Mouse (Mus musculus) c-Kit-positive CD71-negative TER-119-negative erythroid progenitor cells, embryonic 14.5 days (primary cell): ENCODE results near the gene Vps45.
"Not testable (repeated sequence)": the region's sequence is repeated elsewhere in the genome, so short reads cannot be mapped to it uniquely, and the experiment has no call there.

ENCODE experiments used
- DNase-seq: peaks from one replicate; pipeline ENCODE4 v3.0.0-alpha.2; 2013; ENCODE audit warnings: low read depth

Vps45 gene

DNA sequence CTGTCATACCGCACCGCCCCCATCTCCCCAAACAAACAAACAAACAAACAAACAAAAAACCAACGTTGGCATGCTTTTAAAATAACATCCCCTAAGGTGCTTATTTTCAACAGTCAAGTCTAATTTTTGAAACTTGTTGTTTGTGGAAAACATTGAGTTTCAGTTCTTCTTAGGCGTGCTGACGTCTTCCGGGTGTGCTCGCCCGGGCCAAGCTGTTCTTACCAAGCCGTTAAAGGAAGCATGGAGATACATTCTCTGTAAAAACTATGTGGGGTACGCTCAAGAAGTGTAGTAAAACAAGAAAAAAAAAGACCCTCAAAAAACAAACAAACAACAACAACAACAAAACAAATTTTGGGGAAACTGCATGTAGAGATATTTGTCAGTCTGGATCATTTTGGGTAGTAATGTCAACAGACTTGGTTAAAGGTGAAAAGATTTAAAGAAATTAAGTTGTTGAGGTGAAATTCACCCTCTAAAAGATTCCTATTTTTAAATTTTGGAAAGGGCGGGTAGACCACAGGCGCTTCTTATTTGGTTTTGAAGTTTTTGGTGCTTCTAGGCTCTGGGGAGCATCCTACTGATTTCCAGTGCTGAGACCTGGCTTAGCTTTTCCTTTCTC is 85.9 kb downstream of the Vps45 start:
- no peak for DNase-seq

DNA sequence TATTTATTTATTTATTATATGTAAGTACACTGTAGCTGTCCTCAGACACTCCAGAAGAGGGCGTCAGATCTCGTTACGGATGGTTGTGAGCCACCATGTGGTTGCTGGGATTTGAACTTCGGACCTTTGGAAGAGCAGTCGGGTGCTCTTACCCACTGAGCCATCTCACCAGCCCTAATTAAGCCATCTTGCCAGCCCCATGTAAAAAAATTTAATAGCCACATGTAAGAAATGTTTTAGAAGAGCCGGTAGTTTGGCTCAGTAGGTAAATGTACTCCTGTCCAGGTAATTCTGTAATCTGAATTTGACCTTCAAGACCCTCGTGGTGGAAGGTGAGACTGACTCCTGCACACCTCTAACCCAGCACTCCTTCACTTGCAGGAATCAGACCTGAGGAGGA is 87.6 kb downstream of the Vps45 start:
- DNase-seq, result not testable (repeated sequence)

DNA sequence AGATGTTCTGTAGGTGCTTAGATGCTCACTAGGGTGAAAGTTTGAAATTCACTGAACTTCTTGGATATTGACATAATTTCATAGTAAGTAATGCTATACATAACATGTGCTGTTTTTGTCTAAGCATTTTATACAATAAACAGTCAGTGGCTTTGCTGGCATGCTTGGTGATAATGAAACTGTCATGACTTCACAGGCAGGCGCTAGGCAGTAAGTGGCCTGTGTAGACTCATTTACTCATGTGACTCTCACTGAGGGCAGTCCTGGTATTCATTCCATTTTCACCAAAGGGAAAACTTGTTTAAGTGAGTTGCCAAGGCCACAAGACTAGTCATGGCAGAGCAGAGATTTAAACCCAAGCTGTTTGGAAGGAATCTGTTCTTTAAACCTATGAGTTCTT is 89.0 kb downstream of the Vps45 start:
- no peak for DNase-seq

DNA sequence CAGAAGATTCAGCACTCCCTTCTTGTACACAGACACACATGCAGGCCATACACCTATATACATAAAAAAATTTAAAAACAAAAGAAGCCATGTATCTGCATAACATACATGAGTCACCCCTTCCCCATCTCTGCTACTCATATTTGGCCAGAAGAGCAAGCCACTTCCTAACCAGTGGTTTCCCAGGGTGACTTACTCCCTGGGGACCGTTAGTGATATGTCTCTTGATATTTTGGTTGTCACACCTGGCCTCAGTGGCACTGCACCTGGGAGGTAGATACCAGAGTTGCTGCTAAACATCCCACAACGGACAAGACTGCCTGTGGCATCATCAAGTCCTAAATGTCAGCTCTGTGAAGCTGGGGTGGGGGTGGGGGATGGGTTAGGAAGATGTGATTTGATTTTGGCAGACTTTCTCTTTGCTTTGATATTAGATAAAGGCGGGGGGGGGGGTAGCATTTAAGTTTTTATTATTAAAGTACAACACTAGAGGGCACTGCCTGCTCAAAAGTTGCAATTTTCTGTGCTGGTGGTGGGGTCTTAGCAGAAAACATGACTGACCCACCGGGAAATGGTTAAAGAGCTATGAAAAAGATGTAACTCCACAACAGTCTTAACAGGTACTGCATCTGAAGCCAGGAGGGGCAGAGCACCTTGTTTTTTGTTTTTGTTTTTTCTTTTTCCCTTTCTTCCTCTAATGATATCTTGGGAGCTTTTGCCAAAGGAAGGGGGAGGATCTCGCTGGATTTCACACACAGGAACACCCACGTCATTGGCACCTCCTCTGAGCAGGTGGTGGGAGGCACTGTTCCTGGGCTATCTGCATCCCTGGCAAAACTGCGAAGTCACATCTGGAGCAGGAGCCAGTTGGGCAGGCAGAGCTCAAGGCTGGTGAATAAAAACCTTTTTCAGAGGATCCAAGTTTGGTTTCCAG is 92.5 kb downstream of the Vps45 start:
- no peak for DNase-seq

GRCm38 (mm10) chr3:95963681-95964080 is 94.6 kb downstream of the Vps45 start:
- DNase-seq, result no peak

DNA sequence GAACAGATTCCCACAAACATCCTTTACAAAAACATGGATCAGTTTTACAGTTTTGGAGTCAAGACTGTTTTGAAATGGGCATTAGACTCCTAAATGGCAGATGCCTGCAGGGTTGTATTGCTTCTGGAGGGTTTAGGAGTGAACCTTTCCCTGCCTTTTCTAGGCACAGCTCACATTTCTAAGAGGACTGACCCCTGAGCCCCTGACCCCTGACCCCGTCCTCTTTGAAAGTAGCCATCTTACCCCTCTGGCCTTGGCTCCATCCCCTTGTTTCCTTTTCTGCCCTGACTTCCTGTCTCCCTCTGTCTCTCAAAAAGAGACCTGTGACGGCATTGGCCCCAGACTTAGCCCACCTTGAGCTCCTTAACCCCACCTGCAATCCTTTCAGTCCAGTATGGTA is 95.0 kb downstream of the Vps45 start:
- no peak for DNase-seq

- DNase-seq, result not testable (repeated sequence)
Observed at GRCm38 (mm10) chr3:95962182-95962581, 96.1 kb downstream of the Vps45 start.

- DNase-seq, result no peak
Observed at GRCm38 (mm10) chr3:95959807-95960206, 98.5 kb downstream of the Vps45 start.

DNA sequence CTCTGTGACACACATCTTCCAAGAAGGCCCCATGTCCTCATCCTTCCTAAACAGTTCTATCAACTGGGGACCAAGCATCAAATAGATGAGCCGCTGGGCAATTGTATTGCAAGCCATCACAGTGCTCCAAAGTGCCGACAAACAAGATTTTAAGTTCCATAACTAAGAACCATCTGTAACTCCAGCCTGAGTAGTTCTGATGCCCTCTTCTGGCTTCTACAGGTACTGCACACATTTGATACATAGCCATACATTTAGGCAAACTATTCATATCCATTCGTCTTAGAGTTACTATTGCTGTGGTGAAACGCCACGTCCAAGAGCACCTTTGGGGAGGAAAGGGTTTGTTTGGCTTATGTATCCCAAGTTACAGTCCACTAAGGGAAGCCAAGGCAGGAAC is 99.2 kb downstream of the Vps45 start:
- peak; percentile 66 for DNase-seq

GRCm38 (mm10) chr3:95957359-95958148 is 100.7 kb downstream of the Vps45 start:
- no peak for DNase-seq

GRCm38 (mm10) chr3:95955318-95955717 is 102.9 kb downstream of the Vps45 start:
- DNase-seq, result no peak

DNA sequence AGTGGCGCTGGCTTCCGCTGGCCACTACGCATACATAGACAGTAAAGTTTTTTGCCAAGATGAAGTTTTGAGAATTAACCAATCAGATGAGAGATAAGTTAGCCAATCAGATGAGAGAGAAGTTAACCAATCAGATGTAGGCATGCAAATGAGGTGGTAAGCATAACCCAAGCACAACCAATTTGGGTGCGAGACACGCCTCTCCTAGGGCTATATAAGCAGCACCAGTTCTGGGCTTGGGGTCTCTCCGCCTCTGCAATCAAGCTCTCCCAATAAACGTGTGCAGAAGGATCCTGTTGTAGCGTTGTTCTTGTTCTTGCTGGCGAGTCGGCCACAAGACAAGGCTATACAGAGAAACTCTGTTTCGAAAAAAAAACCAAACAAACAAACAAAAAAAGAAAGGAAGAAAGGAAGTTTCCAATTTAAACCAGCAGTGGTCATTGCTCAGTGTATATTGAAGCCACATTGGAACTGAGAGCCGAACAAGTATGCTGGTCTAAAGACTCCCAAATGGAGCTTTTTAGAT is 103.6 kb downstream of the Vps45 start:
- DNase-seq, result not testable (repeated sequence)

- DNase-seq, result no peak
Observed at GRCm38 (mm10) chr3:95953522-95953921, 104.7 kb downstream of the Vps45 start.

DNA sequence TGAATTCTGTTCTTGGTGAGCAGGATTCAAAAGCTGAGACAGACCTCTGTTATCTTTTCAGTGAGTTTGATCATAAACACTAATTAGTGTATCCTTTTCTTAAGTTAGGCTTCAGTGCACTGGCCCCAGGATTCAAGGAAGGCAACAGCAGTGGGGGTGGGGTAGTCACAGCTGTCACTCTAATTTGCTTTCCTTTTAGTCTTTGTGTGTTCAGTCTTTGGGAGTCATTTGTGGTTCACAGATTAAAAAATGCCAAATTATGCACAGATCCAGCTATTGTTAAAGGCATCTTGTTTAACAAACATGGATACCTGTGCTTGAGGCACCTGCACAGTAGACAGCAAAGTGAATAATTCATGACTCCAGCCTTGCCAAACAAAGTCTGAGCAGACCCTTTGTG is 105.2 kb downstream of the Vps45 start:
- DNase-seq, result no peak

DNA sequence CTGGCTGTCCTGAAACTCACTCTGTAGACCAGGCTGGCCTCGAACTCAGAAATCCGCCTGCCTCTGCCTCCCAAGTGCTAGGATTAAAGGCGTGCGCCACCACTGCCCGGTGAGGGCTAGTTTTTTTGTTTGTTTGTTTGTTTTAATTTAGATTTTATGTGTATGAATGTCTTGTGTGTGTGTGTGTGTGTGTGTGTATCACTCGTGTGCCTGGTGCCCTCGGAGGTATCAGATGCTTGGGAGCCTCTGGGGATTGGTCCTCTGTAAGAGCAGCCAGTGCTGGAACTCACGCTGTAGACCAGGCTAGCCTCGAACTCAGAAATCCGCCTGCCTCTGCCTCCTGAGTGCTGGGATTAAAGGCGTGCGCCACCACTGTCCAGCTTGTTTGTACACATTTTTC is 106.7 kb downstream of the Vps45 start:
- not testable (repeated sequence) for DNase-seq

GRCm38 (mm10) chr3:95950763-95951551 is 107.3 kb downstream of the Vps45 start:
- peak; percentile 86 for DNase-seq
